Mouse (Mus musculus) ovary, postnatal 36 days (tissue): Measurements from ENCODE around the gene Zfp219.

Source experiments
- DNase-seq: peaks from one replicate; pipeline ENCODE4 v3.0.0; 2022; ENCODE audit warnings: low spot score, mixed read lengths

The Zfp219 gene

GRCm38 (mm10) chr14:52018248-52019050 is 2.1 kb downstream of the Zfp219 start:
- no peak for DNase-seq

- no peak for DNase-seq
Observed at GRCm38 (mm10) chr14:52017662-52018061, 2.9 kb downstream of the Zfp219 start.

DNA sequence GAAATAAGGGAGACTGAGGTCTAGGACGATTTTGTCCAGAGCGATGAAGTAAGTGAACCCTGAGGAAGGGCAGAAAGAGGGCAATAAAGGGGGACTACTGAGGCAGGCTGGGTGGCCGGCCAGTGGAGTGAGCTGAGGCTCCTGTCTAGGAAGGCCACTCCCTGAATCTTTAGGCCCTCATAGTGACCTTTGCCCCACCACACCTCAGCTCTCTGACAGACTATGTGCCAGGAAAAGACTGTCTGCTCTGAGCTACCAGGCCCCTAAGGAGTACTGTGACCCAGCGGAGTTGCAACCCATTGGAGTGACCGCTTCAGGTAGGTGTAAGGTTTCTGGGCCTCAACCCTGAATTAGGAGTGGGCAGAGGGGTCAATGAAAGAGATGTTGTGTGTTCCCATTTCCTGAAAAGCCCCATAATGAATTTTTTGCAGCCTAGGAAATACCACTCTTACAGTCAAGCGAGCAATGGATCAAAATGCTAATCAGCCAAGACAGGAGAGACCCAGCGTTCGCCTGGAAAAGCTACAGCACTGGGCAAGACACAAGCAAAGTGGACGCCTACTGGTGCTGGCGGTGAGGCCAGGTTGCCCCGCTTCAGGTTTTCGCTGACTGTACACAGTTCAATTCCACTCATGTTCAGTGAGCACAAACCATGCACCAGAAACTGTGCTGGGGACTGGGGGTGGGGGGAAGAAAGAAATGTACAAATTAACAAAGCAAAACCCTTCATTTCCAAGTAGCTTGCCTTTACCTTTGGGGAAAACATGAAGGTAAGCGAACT is 3.7 kb downstream of the Zfp219 start:
- no peak for DNase-seq

DNA sequence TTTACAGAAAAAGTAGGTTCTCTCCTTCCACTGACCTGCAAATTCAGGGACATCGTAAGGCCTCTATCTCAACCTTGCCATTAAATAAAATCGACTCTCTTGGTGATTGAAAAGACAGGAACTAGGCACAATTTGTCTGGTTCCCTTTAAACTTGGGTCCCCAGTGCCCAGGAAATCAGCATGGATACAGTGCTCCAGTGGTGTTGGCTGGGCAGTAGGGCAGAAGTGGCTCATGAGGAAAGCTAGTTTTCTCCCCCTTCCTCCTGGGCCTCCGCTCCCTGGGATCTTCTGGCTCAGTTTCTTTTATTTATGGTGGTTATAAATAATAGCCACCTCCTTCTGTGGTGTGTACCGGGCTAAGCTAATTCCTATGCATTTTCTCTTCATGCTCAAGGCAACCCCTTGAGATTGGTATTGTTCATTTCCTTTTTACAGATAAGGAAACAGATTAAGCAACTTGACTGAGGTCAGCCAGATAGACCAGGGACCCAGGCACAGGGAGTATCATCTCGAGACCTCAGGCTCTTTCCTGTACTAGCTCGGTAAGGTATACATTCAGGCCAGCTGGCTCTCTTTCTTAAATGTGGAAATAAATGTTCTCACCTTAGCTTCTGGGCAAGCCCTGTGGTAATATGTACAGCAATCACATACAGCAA is 5.0 kb downstream of the Zfp219 start, which contains the start of gene Tmem253:
TSS of gene Tmem253 (plus strand) at position 214 of the 656 bp plus-strand sequence.
- DNase-seq, result no peak

DNA sequence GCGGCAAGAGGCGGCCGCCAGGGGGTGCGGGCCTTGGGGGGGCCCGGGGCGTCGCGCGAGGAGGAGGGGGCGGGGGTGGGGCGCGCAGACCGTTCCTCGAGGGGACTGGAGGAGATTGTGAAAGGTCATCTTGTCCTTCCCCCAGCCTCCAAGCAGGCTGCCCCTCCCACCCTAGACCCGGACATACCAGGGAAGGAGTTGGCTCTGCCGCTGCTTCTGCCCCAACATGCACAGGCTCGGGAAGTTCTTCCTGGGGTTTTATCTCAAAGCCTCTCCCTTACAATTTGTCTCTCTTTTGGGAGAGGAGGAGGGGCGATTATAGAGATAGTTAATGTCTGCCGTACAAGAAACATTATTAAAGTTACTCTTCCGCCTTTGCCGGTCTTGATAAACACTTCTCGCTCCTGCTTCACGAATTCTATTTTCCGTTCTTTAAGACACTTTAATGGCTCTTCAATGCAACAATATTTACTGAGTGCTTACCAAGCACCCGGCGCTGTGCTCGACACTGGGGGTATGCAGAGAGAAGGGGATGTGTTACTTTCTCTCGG is 5.7 kb downstream of the Zfp219 start:
- DNase-seq, result peak; percentile 65

DNA sequence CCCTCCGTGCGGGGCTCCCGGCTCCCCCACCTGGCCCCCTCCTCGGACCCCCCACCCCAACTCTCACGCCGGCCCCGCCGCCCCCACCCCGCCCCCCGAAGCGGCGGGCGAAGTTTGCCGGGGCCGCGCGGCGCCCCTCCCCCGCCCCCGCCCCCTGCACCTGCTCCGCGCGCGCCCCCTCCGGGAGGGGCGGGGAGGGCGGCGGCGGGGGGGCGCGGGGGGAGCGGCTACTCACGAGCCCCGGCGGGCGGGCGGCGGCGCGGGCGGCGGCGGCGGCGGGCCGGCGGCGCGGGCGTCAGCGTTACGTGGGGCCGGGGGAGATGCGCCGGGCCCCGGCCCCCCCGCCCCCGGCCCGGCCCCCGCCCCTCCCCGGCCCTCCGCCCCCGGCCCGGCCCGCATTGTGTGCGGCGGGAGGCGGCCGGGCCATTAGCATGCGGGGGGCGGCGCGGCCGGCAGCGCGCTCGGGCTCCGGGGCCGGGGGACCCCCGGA is 6.2 kb downstream of the Zfp219 start:
- DNase-seq, result no peak

DNA sequence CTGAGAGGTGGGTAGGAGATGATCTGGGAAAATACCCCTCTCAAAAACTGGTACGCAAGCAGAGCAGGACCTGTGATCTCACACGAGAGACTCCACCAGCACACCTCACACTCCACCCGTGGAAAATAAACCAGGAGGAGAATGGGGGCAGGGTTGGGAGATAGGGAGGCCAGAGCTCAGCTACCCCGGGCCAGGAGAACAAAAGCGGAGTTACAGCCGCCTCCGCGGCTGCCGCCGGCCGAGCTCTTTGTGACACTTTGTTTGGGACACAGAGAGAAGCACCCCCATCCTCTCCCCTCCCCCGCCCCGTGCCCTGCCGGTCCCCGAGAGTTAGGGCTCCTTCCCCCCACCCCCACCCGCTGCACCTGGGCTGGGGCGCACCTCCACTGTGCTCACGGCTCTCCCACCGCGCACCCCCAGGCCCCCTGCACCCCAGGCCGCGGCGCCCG is 6.7 kb downstream of the Zfp219 start:
- DNase-seq, result peak; percentile 48

- DNase-seq, result no peak
Observed at GRCm38 (mm10) chr14:52013021-52013610, 7.4 kb downstream of the Zfp219 start.

DNA sequence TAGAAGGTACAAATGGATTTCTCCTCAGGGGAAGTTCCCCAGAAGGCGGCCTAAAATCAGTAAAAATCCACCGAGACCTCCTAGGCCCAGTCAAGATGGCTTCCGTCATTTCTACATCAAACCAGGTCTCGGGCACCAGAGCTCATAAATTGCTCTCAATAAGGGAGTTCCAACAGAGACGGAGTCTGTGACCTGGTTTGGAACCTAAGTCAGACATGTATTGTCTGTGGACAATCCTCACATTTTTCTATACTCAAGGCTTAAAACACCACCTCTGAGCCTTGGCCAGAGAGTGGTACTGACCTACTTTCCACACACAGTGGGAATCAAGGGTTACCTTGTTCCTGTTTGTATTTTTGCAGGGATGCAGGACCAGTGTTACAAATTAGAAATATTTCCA is 8.0 kb downstream of the Zfp219 start:
- no peak for DNase-seq

- no peak for DNase-seq
Observed at GRCm38 (mm10) chr14:52012085-52012484, 8.4 kb downstream of the Zfp219 start.

GRCm38 (mm10) chr14:52011683-52012082 is 8.8 kb downstream of the Zfp219 start:
- DNase-seq, result no peak

DNA sequence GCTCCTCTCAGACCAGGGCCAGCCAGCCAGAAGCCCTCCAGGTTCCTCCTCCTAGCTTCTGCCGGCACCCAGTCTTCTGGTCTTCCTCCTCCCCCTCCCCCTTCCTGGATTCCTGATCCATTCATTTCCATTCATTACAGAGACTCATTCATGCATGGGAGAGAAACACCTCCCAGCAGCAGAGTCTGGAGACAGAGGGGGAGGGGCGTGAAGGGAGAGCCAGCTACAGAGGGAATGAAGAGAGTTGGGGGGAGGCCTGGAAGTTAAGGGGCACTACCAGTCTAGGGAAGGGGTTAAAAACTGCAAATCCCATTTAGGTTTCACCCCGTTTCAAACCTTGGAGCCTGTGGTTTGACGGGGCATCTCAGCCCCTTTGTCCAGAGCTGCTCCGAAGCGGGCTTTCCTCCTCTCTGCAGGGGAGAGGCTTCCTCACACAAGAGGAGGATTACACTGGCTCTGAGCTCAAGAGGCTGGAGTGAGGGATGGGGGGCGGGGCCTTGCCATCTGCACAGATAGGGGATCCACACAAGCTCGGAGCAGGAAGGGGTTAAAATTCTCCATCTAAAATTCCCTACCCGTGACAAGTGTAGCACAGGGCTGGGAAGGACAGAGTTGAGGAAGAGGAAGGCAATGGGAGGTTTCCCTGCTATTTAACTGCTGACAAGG is 10.0 kb downstream of the Zfp219 start:
- no peak for DNase-seq

DNA sequence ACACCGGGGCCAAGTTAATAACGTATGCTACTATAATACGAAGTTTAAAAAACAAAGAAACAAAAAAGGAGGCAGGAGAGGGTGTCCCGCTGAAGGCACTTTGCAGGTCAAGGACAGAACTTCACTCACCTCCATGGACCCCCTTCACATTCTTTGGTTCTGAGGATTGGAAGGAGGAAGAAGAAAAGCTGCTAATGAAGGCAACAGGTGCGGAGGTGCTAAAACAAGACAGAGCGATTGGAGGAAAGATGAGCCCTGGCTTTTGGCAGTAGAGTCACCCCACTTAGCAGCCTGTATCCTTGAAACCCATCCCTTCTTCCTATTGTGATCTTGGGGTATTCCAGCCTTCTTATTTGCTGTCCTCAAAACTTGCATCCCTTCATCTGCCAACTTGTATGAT is 10.7 kb downstream of the Zfp219 start:
- no peak for DNase-seq

DNA sequence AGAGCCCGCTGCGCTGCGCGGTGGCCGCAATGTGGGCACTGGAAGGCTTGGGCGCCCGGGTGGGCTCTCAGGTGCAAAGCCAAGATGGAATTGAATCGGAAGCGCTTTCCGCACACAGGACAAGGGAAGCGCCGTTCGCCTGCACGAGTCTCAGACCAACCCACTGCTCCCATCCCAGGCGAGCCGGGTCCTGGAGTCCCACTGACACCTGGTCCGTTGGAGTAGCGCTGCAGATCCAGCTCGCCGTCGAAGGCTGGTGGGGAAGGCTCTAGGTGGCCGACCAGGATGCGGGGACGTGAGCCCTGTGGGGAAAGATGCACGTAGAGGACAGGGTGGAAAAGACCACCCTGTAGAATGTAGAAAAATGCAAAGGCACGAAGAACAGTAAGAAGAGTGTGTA is 11.2 kb downstream of the Zfp219 start:
- no peak for DNase-seq

- DNase-seq, result peak; percentile 89
Observed at GRCm38 (mm10) chr14:52008321-52009203, 12.0 kb downstream of the Zfp219 start.

GRCm38 (mm10) chr14:52006771-52007170 is 13.8 kb downstream of the Zfp219 start:
- DNase-seq, result no peak

DNA sequence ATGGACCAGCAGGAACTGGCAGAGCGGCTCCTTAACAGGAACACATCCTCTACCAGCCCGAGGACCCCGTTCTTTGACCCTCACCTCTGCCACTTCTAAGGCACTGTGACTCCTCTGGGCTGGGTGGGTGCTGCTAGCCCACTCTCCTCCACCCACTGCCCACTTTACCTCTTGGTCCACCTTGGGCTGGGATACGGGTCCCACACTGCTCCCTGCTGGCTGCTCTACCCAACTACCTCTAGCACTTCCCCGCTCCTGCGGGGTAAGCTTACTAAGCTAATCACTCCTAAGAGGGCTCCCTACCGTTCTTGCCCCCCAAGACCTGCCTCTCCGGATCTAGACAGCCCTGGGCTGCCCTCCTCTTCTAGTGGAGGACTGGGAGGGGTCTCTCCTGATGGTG is 14.3 kb downstream of the Zfp219 start:
- no peak for DNase-seq

DNA sequence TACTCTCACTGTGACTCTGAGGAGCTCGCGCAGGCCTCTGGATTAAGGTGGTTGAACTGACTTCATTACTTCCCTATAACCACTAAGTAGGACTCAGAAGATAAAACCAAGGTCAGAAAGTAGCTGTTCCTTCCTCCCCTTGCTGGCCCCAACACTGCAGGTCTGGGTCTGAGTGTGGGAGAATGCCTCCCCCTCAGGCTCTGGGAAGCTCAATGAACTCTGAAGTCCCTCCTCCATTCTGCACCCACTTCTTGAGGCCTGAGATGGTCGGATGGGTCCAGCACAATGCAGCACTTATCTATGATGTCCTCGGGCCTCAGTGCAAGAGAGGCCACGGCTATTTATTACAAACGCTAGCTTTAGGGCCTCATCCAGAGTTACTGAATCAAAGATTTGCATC is 14.9 kb downstream of the Zfp219 start:
- no peak for DNase-seq

GRCm38 (mm10) chr14:52005141-52005540 is 15.4 kb downstream of the Zfp219 start:
- no peak for DNase-seq

DNA sequence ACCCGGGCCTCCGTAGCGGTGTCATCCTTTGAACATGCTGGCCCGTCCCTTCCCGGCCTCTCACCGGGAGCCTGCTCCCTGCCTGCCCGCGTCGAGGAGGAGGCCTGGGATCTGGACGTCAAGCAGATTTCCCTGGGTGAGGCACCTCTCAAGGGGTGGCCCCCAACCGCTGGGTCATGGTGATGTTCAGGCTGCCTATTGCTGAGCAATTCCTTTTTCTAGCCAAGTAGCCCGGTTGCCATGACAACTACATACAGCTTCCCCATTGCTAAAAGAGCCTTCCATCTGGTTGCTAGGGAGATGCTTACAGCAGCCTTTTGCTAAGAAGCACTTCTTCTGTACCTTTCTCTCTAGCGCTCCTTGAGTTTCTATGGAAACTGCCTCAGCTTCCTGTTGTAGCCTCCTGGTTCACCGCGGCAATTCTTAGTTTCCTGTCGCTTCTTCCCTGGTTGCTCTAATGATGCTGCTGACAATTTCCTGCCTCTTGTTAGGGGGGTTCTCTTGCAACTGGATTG is 16.5 kb downstream of the Zfp219 start:
- DNase-seq, result no peak
